Mouse (Mus musculus): ENCODE data around the gene Rnf222. TPM values are rescaled to one million over a fixed set of nuclear protein-coding genes. Genes with fewer than 3 reads are reported as not detected.

Rnf222 gene
- polyA plus RNA-seq, 1 experiment: not detected

GRCm38 (mm10) chr11:68940516-68940915 lies 52.2 kb downstream of the Rnf222 start:
- WGBS: 39% methylated on average over 4 of the region's 4 CpGs
- Histone ChIP-seq H3K4me3 (ENCODE audit: insufficient read depth, low read depth, low read length) (0 out of 2 replicates have a peak overlapping the region, but pooled peaks have one; percentile 11), H3K4me1 (ENCODE audit: control insufficient read depth, insufficient read depth, low read length) (no peaks in the 10 kb centered on the region; the same call in 1 of the 2 replicates), H3K27ac (ENCODE audit: insufficient read depth, low read depth, low read length) (no peak overlapping the region)
- TF ChIP-seq POLR2A (IDR thresholded peaks at IDR 0.05; ENCODE audit: insufficient read depth, low read depth, low read length): no peak
- TF ChIP-seq CTCF (IDR thresholded peaks at IDR 0.05; ENCODE audit: insufficient read depth, low read depth, low read length): no peak

- peaks cover 9% of the 10 kb centered on the region for H3K4me1 ChIP-seq (ENCODE audit: control insufficient read depth, insufficient read depth, low read length)
- no peak overlapping the region for H3K4me3 ChIP-seq (ENCODE audit: insufficient read depth, low read depth, low read length)
- WGBS: 95% methylated on average over 8 of the region's 8 CpGs
- no peak for TF ChIP-seq POLR2A (IDR thresholded peaks at IDR 0.05; ENCODE audit: insufficient read depth, low read depth, low read length)
- TF ChIP-seq CTCF (IDR thresholded peaks at IDR 0.05; ENCODE audit: insufficient read depth, low read depth, low read length): no peak
- H3K27ac ChIP-seq (ENCODE audit: insufficient read depth, low read depth, low read length): no peak overlapping the region
Measured at GRCm38 (mm10) chr11:68942731-68943130, 54.4 kb downstream of the Rnf222 start.

GRCm38 (mm10) chr11:68945245-68945644 lies 56.9 kb downstream of the Rnf222 start:
- no peak overlapping the region for H3K27ac ChIP-seq (ENCODE audit: insufficient read depth, low read depth, low read length)
- 91% methylated on average over 2 of the region's 2 CpGs for WGBS
- peaks cover 9% of the 10 kb centered on the region for H3K4me1 ChIP-seq (ENCODE audit: control insufficient read depth, insufficient read depth, low read length)
- TF ChIP-seq CTCF (IDR thresholded peaks at IDR 0.05; ENCODE audit: insufficient read depth, low read depth, low read length) (no peak), POLR2A (IDR thresholded peaks at IDR 0.05; ENCODE audit: insufficient read depth, low read depth, low read length) (no peak)
- no peak overlapping the region for H3K4me3 ChIP-seq (ENCODE audit: insufficient read depth, low read depth, low read length)

Other genes starting within 250 kb of the Rnf222 start
- not detected in 2 replicates for gene Myh10, start 197.0 kb upstream of the Rnf222 start, polyA plus RNA-seq (2012; ENCODE audit: insufficient read depth, insufficient read length, low replicate concordance, missing spikeins)
- gene Ndel1, start 16.7 kb upstream of the Rnf222 start, polyA plus RNA-seq (2012; ENCODE audit: insufficient read depth, insufficient read length, low replicate concordance, missing spikeins): not detected in 2 replicates
- gene Rpl26, start 13.0 kb downstream of the Rnf222 start, polyA plus RNA-seq (2012; ENCODE audit: insufficient read depth, insufficient read length, low replicate concordance, missing spikeins): 1,027 and 1,979 TPM in 2 replicates
- not detected in 2 replicates for gene Odf4, start 38.5 kb downstream of the Rnf222 start, polyA plus RNA-seq (2012; ENCODE audit: insufficient read depth, insufficient read length, low replicate concordance, missing spikeins)
- gene Arhgef15, start 68.9 kb downstream of the Rnf222 start, polyA plus RNA-seq (2012; ENCODE audit: insufficient read depth, insufficient read length, low replicate concordance, missing spikeins): not detected in 2 replicates
- gene Slc25a35, start 79.6 kb downstream of the Rnf222 start, polyA plus RNA-seq (2012; ENCODE audit: insufficient read depth, insufficient read length, low replicate concordance, missing spikeins): not detected in 2 replicates
- gene Rangrf, start 86.6 kb downstream of the Rnf222 start, polyA plus RNA-seq (2012; ENCODE audit: insufficient read depth, insufficient read length, low replicate concordance, missing spikeins): not detected in 2 replicates
- not detected in 2 replicates for gene Pfas, start 119.9 kb downstream of the Rnf222 start, polyA plus RNA-seq (2012; ENCODE audit: insufficient read depth, insufficient read length, low replicate concordance, missing spikeins)
- gene Ctc1, start 127.4 kb downstream of the Rnf222 start, polyA plus RNA-seq (2012; ENCODE audit: insufficient read depth, insufficient read length, low replicate concordance, missing spikeins): not detected in 2 replicates
- gene Aurkb, start 157.1 kb downstream of the Rnf222 start, polyA plus RNA-seq (2012; ENCODE audit: insufficient read depth, insufficient read length, low replicate concordance, missing spikeins): not detected in 2 replicates
- gene Borcs6, start 171.2 kb downstream of the Rnf222 start, polyA plus RNA-seq (2012; ENCODE audit: insufficient read depth, insufficient read length, low replicate concordance, missing spikeins): not detected in 2 replicates
- not detected in 2 replicates for gene Tmem107, start 182.3 kb downstream of the Rnf222 start, polyA plus RNA-seq (2012; ENCODE audit: insufficient read depth, insufficient read length, low replicate concordance, missing spikeins)
- gene Vamp2, start 199.9 kb downstream of the Rnf222 start, polyA plus RNA-seq (2012; ENCODE audit: insufficient read depth, insufficient read length, low replicate concordance, missing spikeins): 348 and 768 TPM in 2 replicates
- gene Per1, start 206.7 kb downstream of the Rnf222 start, polyA plus RNA-seq (2012; ENCODE audit: insufficient read depth, insufficient read length, low replicate concordance, missing spikeins): not detected in 2 replicates
- gene Hes7, start 231.9 kb downstream of the Rnf222 start, polyA plus RNA-seq (2012; ENCODE audit: insufficient read depth, insufficient read length, low replicate concordance, missing spikeins): not detected in 2 replicates
- gene 9130213A22Rik, start 234.0 kb downstream of the Rnf222 start, polyA plus RNA-seq (2012; ENCODE audit: insufficient read depth, insufficient read length, low replicate concordance, missing spikeins): not detected in 2 replicates
- not detected in 2 replicates for gene Aloxe3, start 237.3 kb downstream of the Rnf222 start, polyA plus RNA-seq (2012; ENCODE audit: insufficient read depth, insufficient read length, low replicate concordance, missing spikeins)